Mouse (Mus musculus) megakaryocyte-erythroid progenitor cell, adult 5-6 weeks (primary cell): ENCODE results near the gene Zfp27. TPM values are rescaled to one million over a fixed set of nuclear protein-coding genes. Genes with fewer than 3 reads are reported as not detected.
"Not testable (repeated sequence)": the region's sequence is repeated elsewhere in the genome, so short reads cannot be mapped to it uniquely, and the experiment has no call there.

Experiments
- ATAC-seq: replicated peaks from 2 replicates; pipeline ENCODE4 v1.8.0; 2016; ENCODE audit warnings: mild to moderate bottlenecking, inconsistent platforms; ENCODE audit not compliant: severe bottlenecking, poor library complexity, low FRiP score, low TSS enrichment
- total RNA-seq, 2 experiments: library from RNA; stranded (forward) in 1 of 2; stranded (reverse) in 1 of 2; fragments of 200-1000, 215-1000 nt in 1 of 2; fragments of >200 nt in 1 of 2; fragmentation: Nextera tagmentation in 1 of 2; gene quantifications; 2 replicates each; pipeline ENCODE4 v1.2.3; 2014 to 2017

Zfp27 gene
- total RNA-seq, 2 experiments from 2014 or later: 8.0 to 11.1 TPM

DNA sequence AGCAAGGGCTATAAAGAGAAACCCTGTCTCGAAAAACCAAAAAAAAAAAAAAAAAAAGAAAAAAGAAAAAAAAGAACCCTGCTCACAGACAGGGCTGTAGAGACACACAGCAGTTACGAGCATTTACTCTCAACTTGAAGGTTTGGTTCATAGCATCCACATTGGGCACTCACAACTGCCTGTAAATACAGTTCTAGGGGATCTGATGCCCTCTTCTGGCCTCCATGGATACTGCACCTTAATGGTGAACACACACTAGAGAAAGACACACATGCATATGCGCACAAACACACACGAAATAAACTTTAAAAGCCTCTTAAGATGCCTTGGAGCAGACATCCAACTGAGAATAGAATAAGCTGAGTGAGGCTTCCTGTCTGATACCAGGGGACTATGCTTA is 8.0 kb downstream of the Zfp27 start:
- ATAC-seq: no peak

DNA sequence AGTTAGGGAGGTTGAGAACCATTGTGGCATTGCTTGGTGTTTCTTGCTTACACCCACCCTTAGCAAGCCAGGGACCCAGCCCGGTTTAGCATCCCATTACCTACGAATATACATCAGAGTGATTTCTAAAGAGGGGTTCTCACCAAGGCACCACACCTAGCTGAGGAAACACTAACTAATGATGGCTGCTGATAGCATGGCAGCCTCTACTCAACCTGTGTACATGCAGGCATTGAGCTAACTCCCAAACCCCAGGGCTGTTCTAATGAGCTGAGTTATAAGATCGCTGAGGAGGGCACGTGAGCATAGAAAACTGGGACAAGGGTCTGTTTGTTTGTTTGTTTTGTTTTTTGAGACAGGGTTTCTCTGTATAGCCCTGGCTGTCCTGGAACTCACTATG is 13.6 kb downstream of the Zfp27 start:
- ATAC-seq: no peak

DNA sequence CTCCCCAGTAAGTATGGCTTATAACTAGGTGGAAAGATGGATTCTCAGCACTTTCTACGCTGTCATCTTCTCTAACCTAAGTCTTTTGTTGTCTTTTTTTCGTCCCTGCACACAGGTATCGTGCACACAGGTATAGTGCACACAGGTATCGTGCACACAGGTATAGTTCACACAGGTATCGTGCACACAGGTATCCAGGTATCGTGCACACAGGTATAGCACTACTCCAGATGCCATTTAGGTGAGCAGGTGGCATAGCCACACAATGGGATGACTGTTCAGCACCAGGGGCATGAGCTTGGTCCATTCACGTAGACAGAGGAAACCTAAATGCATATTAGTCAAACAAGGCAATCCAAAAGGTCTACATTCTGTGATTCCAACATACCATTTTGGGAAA is 15.9 kb downstream of the Zfp27 start:
- ATAC-seq: no peak

DNA sequence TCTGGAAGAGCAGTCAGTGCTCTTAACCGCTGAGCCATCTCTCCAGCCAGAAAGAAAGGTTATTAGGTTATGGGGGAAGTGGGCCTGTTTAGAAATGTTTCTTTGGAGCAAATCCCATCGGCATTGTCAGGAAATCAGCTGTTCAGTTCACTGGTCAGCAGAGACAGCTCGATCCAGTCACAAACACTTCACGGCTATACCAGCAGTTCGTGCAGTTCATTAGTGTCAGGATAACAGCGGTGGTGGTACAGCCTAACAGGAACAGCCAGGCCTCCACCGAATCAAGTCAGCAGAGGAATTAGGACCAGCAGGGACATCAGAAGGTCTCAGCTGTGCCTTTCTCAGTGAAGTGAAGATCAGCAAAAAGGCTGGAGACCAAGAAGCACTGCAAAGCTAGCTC is 25.5 kb downstream of the Zfp27 start:
- no peak for ATAC-seq

DNA sequence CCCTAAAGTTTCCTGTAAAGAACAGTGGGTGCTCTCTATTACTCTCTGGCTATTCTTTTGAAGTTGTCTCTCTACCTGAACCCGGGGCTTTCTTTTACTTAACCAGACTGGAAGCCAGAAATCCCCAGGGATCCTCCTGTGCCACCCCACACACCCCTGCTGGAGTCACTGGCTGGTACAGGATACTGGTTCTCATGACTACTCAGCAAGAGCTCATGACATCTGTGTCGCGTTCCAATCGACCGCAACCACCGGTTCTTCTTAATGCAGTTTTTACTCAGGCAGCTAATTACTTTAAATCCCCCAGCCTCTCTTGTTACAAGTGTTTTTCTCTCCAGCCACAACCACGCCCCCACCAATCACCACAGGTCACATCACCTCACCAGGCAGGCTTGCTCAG is 26.3 kb downstream of the Zfp27 start:
- no peak for ATAC-seq

DNA sequence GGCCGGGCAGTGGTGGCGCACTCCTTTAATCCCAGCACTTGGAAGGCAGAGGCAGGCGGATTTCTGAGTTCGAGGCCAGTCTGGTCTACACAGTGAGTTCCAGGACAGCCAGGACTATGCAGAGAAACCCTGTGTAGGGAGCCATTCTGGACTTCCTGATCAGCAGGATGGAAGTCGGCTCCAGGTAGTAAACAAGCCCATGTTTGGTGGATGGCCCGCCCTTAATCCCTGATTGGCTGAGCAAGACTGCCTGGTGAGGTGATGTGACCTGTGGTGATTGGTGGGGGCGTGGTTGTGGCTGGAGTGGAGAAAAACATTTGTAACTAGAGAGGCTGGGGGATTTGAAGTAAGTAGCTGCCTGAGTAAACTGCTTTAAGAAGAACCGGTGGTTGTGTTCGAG is 28.8 kb downstream of the Zfp27 start:
- ATAC-seq: not testable (repeated sequence)

DNA sequence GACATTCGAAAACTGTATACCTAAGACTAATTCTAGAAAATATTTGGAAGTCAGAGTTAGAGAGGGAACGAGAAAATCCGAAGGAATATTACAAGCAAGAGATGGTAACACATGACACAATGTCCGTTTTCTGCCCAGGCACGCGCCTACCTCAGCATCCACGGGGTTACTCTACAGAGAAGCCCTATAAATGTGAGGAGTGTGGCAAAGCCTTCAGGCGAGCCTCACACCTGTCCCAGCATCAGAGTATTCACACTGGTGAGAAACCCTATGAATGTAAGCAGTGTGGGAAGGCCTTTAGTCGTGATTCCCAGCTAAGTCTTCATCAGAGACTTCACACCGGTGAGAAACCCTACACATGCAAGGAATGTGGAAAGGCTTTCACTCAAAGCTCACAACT is 32.1 kb downstream of the Zfp27 start:
- no peak for ATAC-seq

DNA sequence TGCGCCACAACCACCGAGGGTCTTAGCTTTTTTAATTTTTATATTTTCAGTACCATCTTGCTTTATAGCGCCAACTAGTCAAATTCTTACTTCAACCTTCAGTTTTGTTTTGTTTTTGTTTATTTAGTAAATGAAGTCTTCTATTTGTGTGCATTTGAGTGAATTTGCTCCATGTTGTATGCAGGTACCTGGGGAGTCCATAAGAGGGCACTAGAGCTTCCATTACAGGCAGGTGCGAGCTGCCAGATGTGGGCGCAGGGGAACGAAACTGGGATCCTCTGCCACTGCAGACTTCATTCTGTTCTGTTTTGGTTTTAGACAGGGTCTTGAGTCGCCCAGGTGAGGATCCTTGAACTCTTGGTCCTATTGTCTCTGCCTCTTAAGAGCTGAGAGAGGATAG is 44.7 kb downstream of the Zfp27 start:
- no peak for ATAC-seq

DNA sequence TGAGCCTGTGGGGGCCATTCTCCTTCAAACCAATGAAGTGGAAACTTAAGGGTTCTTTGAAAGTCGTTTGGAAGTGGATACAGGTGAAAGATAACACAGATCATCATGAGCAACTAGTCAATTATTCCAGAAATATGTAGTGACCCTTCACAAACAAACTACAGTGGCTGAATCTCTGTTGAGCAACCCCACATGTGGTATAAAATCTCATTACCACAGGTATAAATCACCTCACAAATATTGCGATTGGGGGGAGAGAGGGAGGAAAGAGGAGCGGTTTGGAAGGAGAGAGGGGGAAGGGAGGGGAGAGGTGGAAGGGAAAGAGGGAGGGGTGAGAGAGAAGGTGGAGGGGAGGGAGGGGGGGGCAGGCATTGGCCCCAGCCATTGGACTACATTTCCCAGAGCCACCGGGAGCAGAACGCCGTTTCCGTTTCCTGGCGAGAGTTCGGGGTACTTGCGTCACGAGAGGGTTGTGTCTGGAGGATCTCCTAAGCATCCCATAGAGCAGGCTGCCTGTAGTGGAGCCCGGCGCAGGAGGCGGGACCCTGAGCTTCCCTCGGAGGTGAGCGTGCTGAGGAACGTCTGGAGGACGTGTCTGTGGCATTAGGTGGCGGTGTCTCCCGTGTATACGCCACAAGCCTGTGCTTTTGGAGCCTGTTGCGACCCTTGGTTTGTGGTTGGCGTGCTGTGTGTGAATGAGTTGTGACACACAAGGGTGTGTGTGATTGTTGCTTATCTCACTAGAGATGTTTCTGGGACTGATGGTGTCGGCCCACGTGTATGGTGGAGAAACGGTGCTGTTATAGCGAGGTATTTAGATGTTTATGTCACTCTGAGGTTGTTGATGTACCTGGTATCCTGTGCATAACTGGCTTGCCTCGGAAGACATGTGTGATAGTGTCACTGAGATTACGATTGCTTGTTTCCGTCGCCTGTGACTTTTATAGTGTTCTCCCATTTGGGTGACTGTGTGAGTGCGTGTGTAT is 46.5 kb downstream of the Zfp27 start, which contains the start of gene Zfp420:
TSS of gene Zfp420 (plus strand) at position 448 of the 986 bp plus-strand sequence.
- ATAC-seq: peak; percentile 100

DNA sequence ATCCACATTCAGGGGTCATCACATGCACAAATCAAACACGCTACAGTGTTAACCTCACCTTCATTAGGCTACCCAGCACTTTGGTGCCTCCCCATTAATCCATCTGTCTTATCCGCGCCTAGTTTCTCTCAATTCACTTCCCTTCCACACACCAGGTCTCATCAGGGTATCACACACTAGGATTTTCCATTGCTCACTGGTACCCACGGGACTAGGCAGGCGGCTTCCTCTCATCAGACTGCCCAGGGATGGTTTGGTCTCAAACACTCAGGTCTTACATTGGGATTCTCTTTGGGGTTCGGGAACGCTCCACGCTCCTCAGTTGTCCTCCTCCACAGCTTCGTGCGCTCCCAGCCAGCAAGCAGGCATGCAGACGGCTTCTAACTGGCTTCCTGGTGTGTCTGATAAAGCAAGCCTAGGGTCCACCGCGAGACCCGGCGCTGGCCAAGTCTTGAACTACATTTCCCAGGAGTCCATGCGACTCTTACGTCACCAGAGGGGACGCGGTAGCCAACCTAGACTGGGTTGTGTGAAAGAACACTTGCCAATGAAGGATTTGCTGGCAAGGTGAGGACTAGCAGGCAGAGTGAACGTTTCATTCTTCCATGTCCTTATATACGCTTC is 53.0 kb downstream of the Zfp27 start, which contains the start of gene Zfp940:
TSS of gene Zfp940 (minus strand) at position 451 of the 624 bp plus-strand sequence.
- peak; percentile 100 for ATAC-seq

DNA sequence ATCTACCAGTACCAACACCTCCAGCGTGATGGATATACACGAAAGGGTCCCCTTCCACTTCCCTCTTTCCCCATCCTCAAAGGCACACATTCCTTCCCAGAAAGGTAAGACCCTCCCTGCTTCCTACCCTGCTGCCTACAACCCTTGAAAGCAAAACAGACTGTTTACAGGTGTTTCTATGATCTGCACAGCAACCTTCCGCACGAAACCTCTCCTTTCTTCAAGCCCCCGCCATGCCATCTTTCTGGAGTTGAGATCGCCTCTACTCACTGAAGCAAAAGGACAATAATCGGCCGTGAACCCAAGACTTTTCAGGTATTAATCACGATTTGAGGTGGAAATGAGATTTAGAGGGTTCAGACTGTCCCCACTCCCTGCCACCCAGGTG is 53.5 kb downstream of the Zfp27 start:
- no peak for ATAC-seq

DNA sequence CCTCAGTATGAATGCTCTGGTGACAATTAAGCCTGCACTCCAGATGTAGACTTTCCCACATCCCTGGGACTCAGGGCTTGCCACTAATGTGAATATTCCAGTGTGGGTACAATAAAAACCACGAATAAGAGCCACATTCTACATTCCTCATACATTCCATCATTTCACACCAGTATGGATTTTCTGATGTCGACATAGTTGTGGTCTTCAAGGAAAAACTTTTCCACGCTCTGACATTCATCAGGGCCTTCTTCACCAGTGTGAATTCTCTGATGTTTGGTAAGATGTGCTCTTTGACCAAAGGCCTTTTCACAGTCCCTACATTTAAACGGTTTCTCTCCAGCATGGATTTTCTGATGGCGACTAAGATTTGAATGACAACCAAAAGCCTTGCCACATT is 61.8 kb downstream of the Zfp27 start:
- ATAC-seq: no peak

Other genes starting within 250 kb of the Zfp27 start
- gene Catsperg2, start 179.5 kb downstream of the Zfp27 start, total RNA-seq (2014; fragmentation: Nextera tagmentation): not detected in 2 replicates
- not detected in 2 replicates for gene Catsperg2, start 179.5 kb downstream of the Zfp27 start, total RNA-seq (2017)
- gene Zfp84, start 138.0 kb downstream of the Zfp27 start, total RNA-seq (2014; fragmentation: Nextera tagmentation): 14.6 and 16.4 TPM in 2 replicates
- 17.8 and 19.6 TPM in 2 replicates for gene Zfp84, start 138.0 kb downstream of the Zfp27 start, total RNA-seq (2017)
- 1.4 TPM in 1 of 2 replicates, not detected in the other for gene Zfp30, start 122.6 kb downstream of the Zfp27 start, total RNA-seq (2014; fragmentation: Nextera tagmentation)
- 0.50 and 0.56 TPM in 2 replicates for gene Zfp30, start 122.6 kb downstream of the Zfp27 start, total RNA-seq (2017)
- 4.0 and 7.6 TPM in 2 replicates for gene Zfp790, start 90.5 kb downstream of the Zfp27 start, total RNA-seq (2014; fragmentation: Nextera tagmentation)
- gene Zfp790, start 90.5 kb downstream of the Zfp27 start, total RNA-seq (2017): 10.4 and 12.2 TPM in 2 replicates
- gene Zfp940, start 52.9 kb downstream of the Zfp27 start, total RNA-seq (2014; fragmentation: Nextera tagmentation): 4.6 TPM in 2 replicates
- gene Zfp940, start 52.9 kb downstream of the Zfp27 start, total RNA-seq (2017): 8.2 and 10.7 TPM in 2 replicates
- gene Zfp420, start 46.6 kb downstream of the Zfp27 start, total RNA-seq (2014; fragmentation: Nextera tagmentation): 3.2 and 5.3 TPM in 2 replicates
- gene Zfp420, start 46.6 kb downstream of the Zfp27 start, total RNA-seq (2017): 2.6 and 3.5 TPM in 2 replicates
- 0.12 and 0.74 TPM in 2 replicates for gene Zfp383, start 1.7 kb upstream of the Zfp27 start, total RNA-seq (2014; fragmentation: Nextera tagmentation)
- 1.5 and 2.4 TPM in 2 replicates for gene Zfp383, start 1.7 kb upstream of the Zfp27 start, total RNA-seq (2017)
- 9.1 and 10.6 TPM in 2 replicates for gene Zfp74, start 47.5 kb upstream of the Zfp27 start, total RNA-seq (2014; fragmentation: Nextera tagmentation)
- 8.4 and 9.2 TPM in 2 replicates for gene Zfp74, start 47.5 kb upstream of the Zfp27 start, total RNA-seq (2017)
- 9.0 and 16.5 TPM in 2 replicates for gene Zfp568, start 77.4 kb upstream of the Zfp27 start, total RNA-seq (2014; fragmentation: Nextera tagmentation)
- 25.7 and 26.1 TPM in 2 replicates for gene Zfp568, start 77.4 kb upstream of the Zfp27 start, total RNA-seq (2017)
- gene Zfp14, start 144.8 kb upstream of the Zfp27 start, total RNA-seq (2014; fragmentation: Nextera tagmentation): 0.74 and 1.3 TPM in 2 replicates
- gene Zfp14, start 144.8 kb upstream of the Zfp27 start, total RNA-seq (2017): 1.1 and 5.8 TPM in 2 replicates
- gene Zfp82, start 166.3 kb upstream of the Zfp27 start, total RNA-seq (2014; fragmentation: Nextera tagmentation): 4.6 and 6.8 TPM in 2 replicates
- gene Zfp82, start 166.3 kb upstream of the Zfp27 start, total RNA-seq (2017): 4.5 and 7.5 TPM in 2 replicates
- 0.79 TPM in 1 of 2 replicates, not detected in the other for gene Gm26920, start 183.8 kb upstream of the Zfp27 start, total RNA-seq (2014; fragmentation: Nextera tagmentation)
- not detected in 2 replicates for gene Gm26920, start 183.8 kb upstream of the Zfp27 start, total RNA-seq (2017)
- 7.1 and 16.8 TPM in 2 replicates for gene Zfp566, start 184.0 kb upstream of the Zfp27 start, total RNA-seq (2014; fragmentation: Nextera tagmentation)
- 5.0 TPM in 2 replicates for gene Zfp566, start 184.0 kb upstream of the Zfp27 start, total RNA-seq (2017)
- 10.5 and 20.6 TPM in 2 replicates for gene Zfp260, start 188.2 kb upstream of the Zfp27 start, total RNA-seq (2014; fragmentation: Nextera tagmentation)
- gene Zfp260, start 188.2 kb upstream of the Zfp27 start, total RNA-seq (2017): 14.0 and 20.1 TPM in 2 replicates
- 2.5 and 2.8 TPM in 2 replicates for gene Zfp382, start 215.4 kb upstream of the Zfp27 start, total RNA-seq (2014; fragmentation: Nextera tagmentation)
- gene Zfp382, start 215.4 kb upstream of the Zfp27 start, total RNA-seq (2017): 1.6 and 2.4 TPM in 2 replicates